Mouse (Mus musculus) stomach, postnatal 0 days (tissue): ENCODE data around the gene Pde10a. TPM values are rescaled to one million over a fixed set of nuclear protein-coding genes. Genes with fewer than 3 reads are reported as not detected.

Source experiments
- ATAC-seq: fragments of 200-750 bp; cut with Nextera tagmentation; 2 replicates; pipeline ENCODE4 v1.8.0; 2017; ENCODE audit not compliant: low FRiP score, low TSS enrichment
- DNase-seq: peaks from one replicate; pipeline ENCODE4 v3.0.0-alpha.2; 2016; ENCODE audit warnings: low spot score
- H3K27ac ChIP-seq: fragments of 300-500 bp; sonication (generic); replicated peaks from 2 replicates; pipeline ENCODE4 v1.5.1; 2014; ENCODE audit warnings: mild to moderate bottlenecking, control low read depth
- H3K27me3 ChIP-seq: fragments of 300-500 bp; sonication (generic); 2 replicates; pipeline ENCODE4 v1.6.1; 2014; ENCODE audit warnings: low read length; ENCODE audit not compliant: control insufficient read depth, insufficient read depth
- H3K36me3 ChIP-seq: fragments of 300-500 bp; sonication (generic); 2 replicates; pipeline ENCODE4 v1.6.1; 2014; ENCODE audit warnings: low read length, mixed read lengths; ENCODE audit not compliant: control insufficient read depth, insufficient read depth
- H3K4me1 ChIP-seq: fragments of 300-500 bp; sonication (generic); replicated peaks from 2 replicates; pipeline ENCODE4 v1.6.1; 2014; ENCODE audit warnings: antibody characterized with exemption; ENCODE audit not compliant: control insufficient read depth, insufficient read depth
- H3K4me2 ChIP-seq: fragments of 300-500 bp; sonication (generic); replicated peaks from 2 replicates; pipeline ENCODE4 v1.6.1; 2014; ENCODE audit warnings: low read depth, mild to moderate bottlenecking, control low read depth, moderate library complexity
- H3K4me3 ChIP-seq: fragments of 300-500 bp; sonication (generic); 2 replicates; pipeline ENCODE4 v1.5.1; 2014; ENCODE audit warnings: low read depth, low read length, control low read depth
- H3K9ac ChIP-seq: fragments of 300-500 bp; sonication (generic); 2 replicates; pipeline ENCODE4 v1.6.1; 2014; ENCODE audit warnings: mild to moderate bottlenecking, low read length, control low read depth, mixed read lengths
- H3K9me3 ChIP-seq: fragments of 300-500 bp; sonication (generic); 2 replicates; pipeline ENCODE4 v1.6.1; 2016; ENCODE audit warnings: low read length; ENCODE audit not compliant: control insufficient read depth
- CTCF ChIP-seq: IDR thresholded peaks from 2 replicates; pipeline ENCODE4 v1.5.1; 2016; ENCODE audit warnings: antibody characterized with exemption, low read depth, mild to moderate bottlenecking, moderate library complexity
- EP300 ChIP-seq: optimal IDR thresholded peaks from 2 replicates; pipeline ENCODE3; 2016; ENCODE audit warnings: antibody characterized with exemption
- WGBS: fragments of 180-500 bp; shearing (Covaris S2); extraction: QIAGEN DNeasy Blood & Tissue Kit; methylation state at CpG from one replicate; pipeline ENCODE4 v1.1.7; 2014; 5-methylcytosine and 5-hydroxymethylcytosine counted together
- polyA plus RNA-seq: library from polyadenylated mRNA; unstranded; fragments of >200 nt; fragmentation: Nextera tagmentation; extraction: Ambion mirVana; gene quantifications from 2 replicates; pipeline ENCODE4 v1.2.1, GENCODE M21; 2015

Gene Pde10a
- polyA plus RNA-seq, 1 experiment from 2014 or later = 0.69 TPM

DNA sequence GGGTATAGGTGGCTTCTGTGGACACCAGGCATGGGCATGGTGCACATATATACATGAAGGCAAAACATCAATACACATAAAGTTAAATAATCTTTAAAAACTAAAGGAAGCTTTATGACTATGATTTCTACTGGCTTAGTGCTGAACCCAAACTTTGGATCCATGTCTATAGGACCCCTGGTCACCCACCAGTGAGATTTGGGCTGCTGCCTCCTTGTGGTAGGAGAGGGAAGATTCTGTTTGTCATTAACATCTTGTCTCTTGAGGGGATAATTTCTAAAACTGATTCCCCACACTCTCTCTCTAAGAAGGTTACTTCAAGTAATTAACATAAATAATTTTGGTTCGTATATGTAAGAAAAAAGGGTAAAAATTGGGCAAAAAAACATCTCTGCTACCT is 220.2 kb downstream of the Pde10a start:
- TF ChIP-seq EP300 = no peak
- peak; percentile 41 for TF ChIP-seq CTCF
- DNase-seq (no peak), ATAC-seq (no peak)
- H3K4me1 ChIP-seq = no peaks in the 10 kb centered on the region
- no peaks in the 10 kb centered on the region for H3K27me3 ChIP-seq
- no peak overlapping the region for H3K27ac ChIP-seq
- H3K4me3 ChIP-seq = no peak overlapping the region
- H3K4me2 ChIP-seq = no peak overlapping the region
- no peak overlapping the region for H3K9ac ChIP-seq
- no peaks in the 10 kb centered on the region for H3K36me3 ChIP-seq
- 44% methylated on average over 1 of the region's 1 CpGs for WGBS
- no peaks in the 10 kb centered on the region for H3K9me3 ChIP-seq

DNA sequence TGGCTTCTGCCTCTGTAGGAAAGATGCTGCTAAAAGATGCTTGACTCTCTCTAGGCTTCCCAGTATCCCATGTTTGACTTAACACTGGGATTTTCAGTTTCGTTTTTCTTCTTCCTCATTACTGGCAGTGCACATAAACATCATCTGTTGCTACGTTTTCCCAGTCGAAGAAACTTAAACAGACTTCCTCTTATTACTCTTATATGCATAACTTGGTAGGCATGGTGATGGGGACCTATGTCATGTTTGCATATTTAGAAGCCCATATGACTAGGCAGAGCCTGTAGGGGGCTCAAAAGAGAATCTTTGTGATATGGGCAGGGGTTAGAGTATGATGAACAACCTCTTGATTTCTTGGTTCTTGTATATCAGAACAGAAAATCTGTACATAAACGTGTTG is 224.3 kb downstream of the Pde10a start:
- Histone ChIP-seq H3K4me2 (no peak overlapping the region), H3K4me3 (no peak overlapping the region), H3K9me3 (no peaks in the 10 kb centered on the region), H3K9ac (no peak overlapping the region), H3K36me3 (no peaks in the 10 kb centered on the region), H3K4me1 (no peaks in the 10 kb centered on the region), H3K27ac (no peak overlapping the region), H3K27me3 (no peaks in the 10 kb centered on the region)
- no peak for TF ChIP-seq EP300
- no peak for TF ChIP-seq CTCF
- 62% methylated on average over 4 of the region's 4 CpGs for WGBS
- ATAC-seq = no peak
- no peak for DNase-seq

DNA sequence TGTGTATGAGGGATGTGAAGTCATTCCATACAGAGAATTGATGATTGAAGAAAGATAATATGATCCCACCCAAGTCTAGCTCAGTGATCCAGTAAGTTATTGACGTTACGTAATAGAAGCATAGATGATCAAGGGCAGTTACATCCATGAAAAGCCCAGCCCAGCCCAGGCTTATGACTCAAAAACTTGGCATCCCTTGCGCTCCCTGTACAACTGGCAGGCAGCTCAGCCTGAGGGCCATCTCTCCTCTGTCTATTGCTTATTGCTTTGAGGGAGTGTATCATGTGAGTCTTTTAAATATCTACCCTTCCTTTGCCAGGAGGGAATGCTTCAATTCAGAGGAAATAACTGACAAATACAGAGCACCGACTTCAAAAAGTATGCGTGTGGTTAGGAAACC is 232.4 kb downstream of the Pde10a start:
- no peak overlapping the region for H3K4me3 ChIP-seq
- H3K4me2 ChIP-seq = no peak overlapping the region
- DNase-seq = no peak
- H3K9ac ChIP-seq = no peak overlapping the region
- H3K9me3 ChIP-seq = no peaks in the 10 kb centered on the region
- WGBS = 80% methylated on average over 5 of the region's 5 CpGs
- H3K4me1 ChIP-seq = no peaks in the 10 kb centered on the region
- no peak overlapping the region for H3K27ac ChIP-seq
- TF ChIP-seq EP300 (no peak), CTCF (no peak)
- H3K27me3 ChIP-seq = no peaks in the 10 kb centered on the region
- no peaks in the 10 kb centered on the region for H3K36me3 ChIP-seq
- no peak for ATAC-seq

DNA sequence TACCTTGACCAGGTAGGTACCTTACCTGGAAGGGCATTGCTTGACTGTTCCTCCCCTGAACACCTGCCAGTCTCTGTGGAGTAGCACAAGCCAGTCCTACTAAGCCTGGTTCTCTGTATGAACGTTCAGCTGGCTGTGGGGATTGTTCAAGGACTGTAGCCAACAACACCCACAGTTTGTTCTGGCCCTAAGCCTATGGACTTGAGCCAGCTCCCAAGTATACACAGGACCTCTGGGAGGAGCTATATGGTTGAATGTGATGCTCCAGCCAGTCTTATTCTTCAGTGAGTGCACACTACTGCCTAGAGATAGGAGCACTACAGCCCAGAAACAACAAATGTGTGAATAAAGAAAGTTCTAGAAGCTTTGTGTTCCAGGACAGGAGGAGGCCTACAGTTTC is 238.1 kb downstream of the Pde10a start:
- Histone ChIP-seq H3K27ac (no peak overlapping the region), H3K9me3 (no peaks in the 10 kb centered on the region), H3K4me1 (no peaks in the 10 kb centered on the region), H3K27me3 (no peaks in the 10 kb centered on the region), H3K36me3 (no peaks in the 10 kb centered on the region), H3K4me2 (no peak overlapping the region), H3K9ac (no peak overlapping the region), H3K4me3 (no peak overlapping the region)
- no peak for TF ChIP-seq EP300
- TF ChIP-seq CTCF = no peak
- ATAC-seq (no peak), DNase-seq (no peak)
- 18% methylated on average over 1 of the region's 1 CpGs for WGBS

DNA sequence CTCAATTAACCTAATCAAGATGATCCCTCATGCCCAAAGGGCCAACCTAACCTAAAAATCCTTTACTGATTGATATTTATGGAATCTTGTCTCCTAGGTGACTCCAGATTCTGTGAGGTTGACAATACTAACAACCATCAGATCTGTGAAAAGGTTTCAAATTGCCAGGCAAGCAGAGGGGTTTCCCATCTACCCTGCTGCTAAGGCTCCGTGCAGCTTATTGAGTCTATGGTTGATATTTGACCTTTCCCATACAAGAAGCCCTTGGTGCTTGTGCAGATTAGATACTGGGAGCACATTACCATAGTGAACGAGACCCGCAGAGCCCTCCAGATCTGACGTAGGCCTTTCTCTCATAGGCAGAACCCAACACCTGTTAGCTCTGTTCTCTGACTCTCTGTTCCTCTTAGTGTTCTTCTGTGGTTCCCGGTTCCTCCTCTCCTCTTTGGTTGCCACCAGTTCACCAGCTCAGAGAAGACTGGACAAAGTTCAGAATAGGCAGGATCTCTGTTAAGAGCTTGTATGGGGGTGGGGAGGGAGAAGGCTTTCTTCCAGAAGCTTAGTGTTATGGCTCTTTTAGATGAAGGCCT is 240.9 kb downstream of the Pde10a start:
- no peak overlapping the region for H3K9ac ChIP-seq
- no peak overlapping the region for H3K27ac ChIP-seq
- H3K4me3 ChIP-seq = no peak overlapping the region
- ATAC-seq = no peak
- no peaks in the 10 kb centered on the region for H3K4me1 ChIP-seq
- H3K9me3 ChIP-seq = no peaks in the 10 kb centered on the region
- 76% methylated on average over 5 of the region's 5 CpGs for WGBS
- H3K4me2 ChIP-seq = no peak overlapping the region
- DNase-seq = no peak
- no peaks in the 10 kb centered on the region for H3K27me3 ChIP-seq
- no peak for TF ChIP-seq EP300
- TF ChIP-seq CTCF = no peak
- H3K36me3 ChIP-seq = no peaks in the 10 kb centered on the region

DNA sequence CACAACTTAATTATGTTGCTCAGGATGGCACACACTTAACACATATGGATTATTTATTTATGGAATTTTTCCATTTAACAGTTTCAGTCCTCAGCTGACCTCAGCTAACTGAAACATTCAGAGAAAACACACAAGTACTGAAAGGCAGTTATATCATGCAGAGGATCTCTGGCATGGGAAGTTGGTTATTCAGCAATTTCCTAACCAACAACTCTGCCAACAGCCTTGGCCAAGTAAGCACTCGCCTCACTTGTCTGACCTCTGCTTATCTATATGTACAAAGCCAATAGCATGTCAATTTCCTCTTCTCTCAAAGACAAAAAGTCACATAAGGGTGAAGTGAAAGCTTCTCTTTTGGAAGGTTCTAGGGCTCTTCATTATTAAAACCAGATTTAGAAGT is 244.0 kb downstream of the Pde10a start:
- no peak for ATAC-seq

More for the DNA sequence above, 244.0 kb downstream of the Pde10a start:
- Histone ChIP-seq H3K4me2 (no peak overlapping the region), H3K9ac (no peak overlapping the region), H3K4me1 (no peaks in the 10 kb centered on the region), H3K27ac (no peak overlapping the region), H3K36me3 (no peaks in the 10 kb centered on the region), H3K27me3 (no peaks in the 10 kb centered on the region), H3K4me3 (no peak overlapping the region), H3K9me3 (no peaks in the 10 kb centered on the region)
- DNase-seq = no peak
- no peak for TF ChIP-seq EP300
- no peak for TF ChIP-seq CTCF
- WGBS = 56% methylated on average over 1 of the region's 1 CpGs
